Mouse (Mus musculus) spleen, postnatal 10 days (tissue): ENCODE results near the gene Dcun1d4.

Experiments
- DNase-seq, 2 experiments: peaks; one replicate each; pipeline ENCODE4 v3.0.0; 2021 to 2022; ENCODE audit warnings: low spot score in 2 of 2

Dcun1d4 gene

DNA sequence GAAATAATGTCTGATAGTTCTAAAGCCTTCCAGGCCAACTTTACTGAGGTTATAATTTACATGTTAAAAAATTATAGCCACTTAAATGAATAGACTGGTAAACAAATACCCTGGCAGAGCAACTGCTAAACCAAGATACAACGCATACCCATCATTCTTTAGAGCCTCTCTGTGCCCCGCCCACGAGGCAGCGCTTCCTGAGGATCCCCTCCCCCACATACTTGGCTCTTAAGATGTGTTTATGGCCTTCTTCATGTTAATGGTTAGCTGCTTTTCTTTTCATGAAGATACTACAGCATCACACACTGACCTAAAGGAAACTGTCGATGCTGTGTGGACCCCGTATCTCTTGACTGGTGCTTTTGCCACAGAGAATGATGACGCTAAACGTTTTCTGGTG lies 17.8 kb downstream of the Dcun1d4 start:
- DNase-seq = no peak

DNA sequence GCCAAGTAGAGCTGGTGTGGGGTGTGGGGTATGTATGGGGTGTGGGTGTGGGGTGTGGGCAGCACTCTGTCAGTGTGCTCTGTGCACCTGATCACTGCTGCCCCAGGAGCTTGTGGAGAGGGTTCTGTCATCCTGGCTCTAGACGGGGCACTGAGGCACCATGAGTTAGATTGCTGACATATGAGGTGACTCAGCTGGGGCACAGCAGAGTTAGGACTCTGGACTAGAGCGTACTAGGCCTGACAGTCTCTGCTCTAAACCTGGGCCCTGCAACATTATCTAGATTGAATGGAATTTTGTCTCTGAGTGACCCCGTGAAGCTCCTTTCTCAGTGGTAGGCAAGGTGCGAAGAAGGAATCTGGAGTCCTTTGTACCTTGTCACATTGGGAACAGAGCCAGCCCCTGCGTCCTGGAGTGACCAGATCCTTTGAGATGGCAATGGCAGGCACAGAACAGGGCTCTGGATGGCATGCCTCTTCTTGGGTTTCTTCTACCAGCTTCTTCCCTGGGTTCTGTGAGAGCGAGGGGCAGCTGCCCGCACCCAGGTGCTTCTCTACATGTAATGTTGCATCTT lies 20.2 kb downstream of the Dcun1d4 start:
- DNase-seq = no peak

DNA sequence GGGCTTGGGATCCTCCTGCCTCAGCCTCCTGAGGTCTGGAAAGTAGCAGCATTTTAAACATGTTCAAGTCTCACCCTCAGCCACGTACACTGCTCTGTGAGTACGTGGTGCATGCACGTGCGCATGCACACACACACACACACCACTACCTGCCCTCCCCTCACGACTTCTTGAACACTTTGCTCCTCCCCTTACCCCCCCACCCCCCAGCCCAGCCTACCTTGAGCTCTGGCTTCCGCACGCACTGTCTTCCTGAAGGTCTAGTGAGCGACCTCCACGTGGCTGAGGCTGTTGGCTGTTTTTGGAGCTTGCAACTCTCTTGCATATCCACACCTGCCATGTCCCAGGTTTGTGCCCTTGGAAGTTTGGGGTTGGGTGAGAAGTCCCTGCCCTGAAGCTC lies 21.6 kb downstream of the Dcun1d4 start:
- DNase-seq = no peak

DNA sequence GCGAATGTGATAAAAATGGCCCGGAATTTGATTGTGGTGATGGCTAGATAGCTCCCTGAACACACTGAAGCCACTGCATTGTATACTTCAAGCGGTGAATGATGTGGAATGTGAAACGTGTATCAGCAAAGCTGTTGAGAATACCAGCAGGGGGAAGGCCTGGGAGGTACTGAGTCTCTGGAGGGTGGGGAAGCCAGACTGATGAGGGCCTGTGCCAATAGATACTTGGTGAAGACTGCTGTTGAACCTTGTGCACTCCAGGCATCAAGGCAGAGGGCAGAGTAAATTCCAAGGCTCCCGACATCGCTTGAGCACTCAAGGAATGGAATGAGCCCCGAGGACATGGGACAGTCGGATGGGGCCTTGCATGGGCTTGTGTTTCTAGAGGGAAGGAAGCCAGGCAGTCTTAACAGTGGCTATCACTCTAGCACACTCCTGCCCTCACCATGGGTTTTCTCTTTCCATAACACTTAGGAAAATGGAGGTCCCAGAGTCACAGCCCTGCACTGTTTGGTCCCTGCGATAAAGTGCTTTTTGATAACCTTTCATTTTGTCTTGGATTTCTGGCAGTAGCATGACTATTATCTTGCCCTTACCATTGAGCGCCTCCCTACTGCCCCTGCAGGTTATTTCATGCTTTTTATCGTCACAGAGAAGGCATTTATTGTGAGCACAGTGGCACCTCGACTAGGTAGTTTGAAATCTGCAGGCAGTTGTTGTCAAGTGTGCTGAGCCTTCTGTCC lies 22.4 kb downstream of the Dcun1d4 start:
- no peak for DNase-seq

DNA sequence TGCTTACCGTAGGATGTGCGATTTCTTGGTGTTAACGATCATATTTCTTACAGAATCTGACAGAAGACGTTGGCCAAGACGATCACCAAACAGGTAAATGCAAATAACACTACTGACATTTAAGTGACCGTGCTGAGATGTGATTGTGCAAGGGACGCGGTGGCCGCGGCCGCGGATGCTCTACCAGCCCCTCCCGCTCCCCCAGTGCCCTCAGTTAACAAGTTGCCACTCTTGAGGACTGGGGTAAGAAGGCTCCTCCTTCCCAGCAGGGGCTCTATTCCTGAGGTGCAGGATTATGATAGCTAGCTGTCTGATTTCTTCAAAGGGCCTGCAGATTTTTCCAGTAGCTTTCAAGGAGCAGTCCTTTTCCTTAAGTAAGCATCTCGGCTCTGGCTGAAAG lies 30.3 kb downstream of the Dcun1d4 start:
- DNase-seq = no peak

DNA sequence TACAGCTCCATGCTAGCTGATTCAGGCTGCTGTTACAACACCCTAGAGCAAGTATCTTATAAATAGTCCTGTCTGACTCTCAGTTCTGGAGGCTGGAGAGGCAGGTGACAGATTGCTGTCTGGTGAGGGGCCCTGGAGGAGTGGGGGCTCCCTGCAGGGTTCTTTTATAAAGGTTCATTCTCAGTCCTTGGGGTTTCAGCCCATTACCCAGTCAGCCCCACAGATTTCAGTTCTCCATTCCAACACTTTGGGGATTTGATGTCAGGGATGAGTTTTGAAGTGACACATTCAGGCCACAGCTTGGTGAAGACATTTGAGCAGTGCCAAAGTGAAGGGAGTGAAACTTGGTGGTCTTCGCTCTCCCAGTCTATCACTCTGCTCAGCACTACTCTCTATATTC lies 31.4 kb downstream of the Dcun1d4 start:
- DNase-seq = no peak

DNA sequence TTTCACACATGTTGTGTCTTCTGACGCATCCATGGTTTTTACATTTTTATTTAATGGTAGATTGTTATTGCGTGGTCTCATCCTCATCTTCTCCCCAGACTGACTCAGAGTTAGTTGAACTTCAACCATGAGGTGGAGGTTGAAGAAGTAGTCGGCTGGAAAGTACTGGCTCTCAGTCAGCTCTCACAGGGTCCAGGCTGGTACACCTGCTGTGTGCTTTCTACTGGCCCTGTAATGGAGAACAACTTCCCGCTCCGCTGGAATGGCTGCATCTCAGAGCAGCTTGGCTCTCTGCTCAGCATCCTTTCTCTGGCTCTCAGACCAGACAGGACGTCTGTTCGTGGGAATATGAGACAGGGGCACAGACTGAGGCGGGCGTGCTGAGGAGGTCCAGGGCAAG lies 31.9 kb downstream of the Dcun1d4 start:
- DNase-seq = no peak

DNA sequence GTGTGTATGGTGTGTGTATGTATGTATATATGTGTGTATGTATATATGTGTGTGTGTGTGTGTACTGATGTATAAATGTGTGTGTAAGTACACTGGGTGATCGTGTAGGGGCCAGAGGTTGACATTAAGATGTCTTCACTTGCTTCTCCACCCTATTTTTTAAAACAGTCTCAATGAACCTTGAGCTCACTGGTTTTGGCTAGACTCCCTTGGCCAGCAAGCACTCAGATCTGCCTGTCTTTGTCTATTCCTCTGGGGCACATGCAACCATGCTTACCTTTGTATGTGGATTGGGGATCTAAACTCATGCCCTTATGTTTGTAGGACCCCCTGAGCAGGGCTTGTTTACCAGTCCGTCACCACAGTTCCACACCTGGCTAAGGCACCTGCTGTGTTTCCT lies 33.4 kb downstream of the Dcun1d4 start:
- no peak for DNase-seq

DNA sequence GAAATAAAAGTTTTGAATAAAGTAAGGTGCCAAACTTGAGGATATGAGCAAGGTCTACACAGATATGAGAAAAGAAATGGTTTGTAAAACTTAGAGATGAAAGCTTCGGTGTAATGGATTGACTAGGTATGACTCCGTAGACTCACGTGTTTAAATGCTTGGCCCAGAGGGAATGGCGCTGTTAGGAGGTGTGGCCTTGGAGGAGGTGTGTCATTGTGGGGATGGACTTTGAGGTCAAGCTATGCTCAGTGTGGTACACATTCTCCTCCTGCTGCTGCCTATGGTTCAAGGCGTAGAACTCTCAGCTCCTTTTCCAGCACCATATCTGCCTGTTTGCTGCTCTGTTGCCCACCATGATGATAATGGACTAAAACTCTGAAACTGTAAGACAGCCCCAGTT lies 36.5 kb downstream of the Dcun1d4 start:
- DNase-seq = no peak

DNA sequence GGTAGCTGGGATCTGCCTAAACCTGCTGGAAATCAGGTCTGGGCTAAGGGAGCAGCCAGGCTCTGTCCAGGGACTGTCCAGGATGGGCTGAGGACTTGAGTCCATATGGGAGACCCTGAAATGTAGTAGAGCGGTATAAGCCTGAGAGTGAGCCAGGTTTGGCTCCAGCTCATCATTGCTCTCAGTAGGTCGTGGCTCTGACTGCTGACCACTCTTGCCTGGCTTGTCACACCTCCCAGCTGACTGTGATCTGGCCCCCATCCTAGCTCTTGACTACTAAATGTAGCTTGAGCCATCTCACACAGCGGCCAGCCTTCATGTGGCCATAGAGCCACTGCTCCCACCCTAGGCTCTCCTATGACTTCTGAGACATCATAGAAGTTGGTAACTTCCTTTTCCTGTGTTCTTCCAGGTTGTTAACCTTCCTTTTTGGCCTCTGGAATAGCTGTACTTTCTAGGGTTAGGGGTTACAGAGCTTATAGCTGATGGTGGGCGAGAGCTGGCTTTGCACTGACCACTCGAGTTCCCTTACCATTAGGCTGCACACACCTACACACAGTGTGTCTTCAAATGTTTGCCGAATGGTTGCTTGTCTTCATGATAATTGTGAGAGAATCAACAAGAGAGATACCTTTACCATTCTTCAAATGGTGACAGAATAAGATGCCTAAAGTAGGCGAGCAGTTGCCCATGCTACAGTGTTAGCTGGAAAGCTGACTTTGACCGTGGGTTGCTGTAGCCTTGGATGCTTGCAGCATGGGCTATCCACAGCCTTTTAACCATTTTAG lies 37.8 kb downstream of the Dcun1d4 start:
- DNase-seq = no peak

DNA sequence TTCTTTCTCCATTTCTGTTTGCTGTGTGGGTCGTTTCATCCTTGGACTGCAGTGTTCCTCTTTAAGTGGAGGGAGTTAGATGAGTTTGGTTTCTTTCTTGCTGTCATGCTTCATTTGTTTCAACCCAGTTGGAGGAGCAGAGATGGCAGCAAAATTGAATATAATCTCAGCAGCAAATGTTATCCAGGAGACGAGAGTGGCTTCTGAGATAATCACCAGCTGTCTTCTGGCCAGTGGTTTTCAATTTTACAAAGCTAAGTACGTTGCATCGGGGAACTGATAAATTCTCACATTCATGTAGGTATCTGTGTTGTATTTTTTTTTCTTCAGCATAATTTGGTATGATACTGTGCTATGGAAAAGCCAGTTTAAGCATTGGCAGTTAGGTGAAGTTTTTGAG lies 40.0 kb downstream of the Dcun1d4 start:
- DNase-seq = no peak

DNA sequence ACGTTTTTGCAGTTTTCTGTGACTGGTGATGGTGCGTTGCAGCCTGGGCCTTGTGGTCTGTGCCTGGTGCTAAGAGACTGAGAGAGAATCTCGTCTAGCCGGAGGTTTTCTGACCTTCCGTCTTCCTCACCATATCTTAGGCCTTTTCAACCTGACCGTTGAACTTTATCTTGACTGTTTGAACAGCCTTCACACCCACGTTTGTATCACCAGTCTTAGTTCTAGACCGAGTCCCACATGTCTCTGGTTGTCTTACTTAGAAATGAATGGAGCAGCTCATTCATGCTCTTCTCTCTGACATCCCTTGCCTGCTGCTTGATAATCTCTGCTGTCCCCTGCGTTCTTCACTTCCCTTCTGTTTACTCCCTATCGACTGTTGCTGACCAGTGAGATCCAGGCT lies 42.4 kb downstream of the Dcun1d4 start:
- no peak for DNase-seq

DNA sequence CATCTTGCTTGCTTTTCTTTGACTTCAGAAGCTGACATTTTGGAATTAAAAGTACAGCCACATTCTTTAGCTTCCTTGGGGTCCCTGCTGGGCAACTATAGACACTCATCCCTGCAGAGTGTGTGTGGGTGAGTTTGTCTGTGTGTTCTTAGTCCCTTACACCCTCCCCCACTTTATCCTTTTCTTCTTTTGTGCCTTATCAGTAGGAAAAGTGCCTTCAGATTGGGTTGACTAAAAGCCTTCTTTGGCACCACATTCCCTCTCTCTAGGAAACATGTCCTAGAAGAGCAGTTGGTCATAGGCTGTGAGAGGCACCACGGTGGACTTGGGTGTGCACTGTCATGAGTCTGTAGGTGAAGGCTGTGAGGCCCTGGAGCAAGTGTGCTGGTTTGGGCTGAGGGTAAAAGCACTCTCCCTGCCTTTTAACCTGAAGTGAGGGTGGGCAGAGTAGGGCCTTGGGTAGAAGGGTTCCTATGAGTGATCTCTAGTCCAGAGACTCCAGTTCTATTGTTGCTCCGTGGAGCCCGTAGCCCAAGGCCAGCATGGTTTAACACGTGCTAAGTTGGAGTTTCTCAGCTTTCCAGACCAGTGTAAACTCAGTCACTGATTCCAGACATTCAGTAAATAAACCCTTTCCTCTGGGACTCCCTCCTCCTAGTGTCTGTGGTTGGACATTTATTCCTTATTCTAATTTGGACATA lies 43.6 kb downstream of the Dcun1d4 start:
- DNase-seq = no peak

DNA sequence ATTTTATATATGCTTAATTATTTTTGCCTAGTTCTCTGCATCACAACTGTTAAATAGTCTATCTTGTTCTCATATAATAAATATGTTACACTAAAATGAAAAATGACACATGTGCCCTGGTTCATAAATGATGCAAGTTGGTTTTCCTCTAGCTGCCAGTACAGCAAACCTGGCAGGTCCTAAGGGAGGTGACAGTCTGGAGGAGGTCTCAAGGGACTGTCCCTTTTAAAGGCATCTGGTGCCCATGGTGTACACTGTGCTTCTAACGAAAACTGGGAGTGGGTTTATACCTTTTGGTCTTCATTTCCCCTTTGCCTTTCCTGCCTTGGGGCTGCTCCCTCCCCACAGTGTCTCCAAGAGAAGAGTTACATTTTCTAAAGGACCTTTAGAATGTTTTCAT lies 51.4 kb downstream of the Dcun1d4 start:
- DNase-seq = no peak

DNA sequence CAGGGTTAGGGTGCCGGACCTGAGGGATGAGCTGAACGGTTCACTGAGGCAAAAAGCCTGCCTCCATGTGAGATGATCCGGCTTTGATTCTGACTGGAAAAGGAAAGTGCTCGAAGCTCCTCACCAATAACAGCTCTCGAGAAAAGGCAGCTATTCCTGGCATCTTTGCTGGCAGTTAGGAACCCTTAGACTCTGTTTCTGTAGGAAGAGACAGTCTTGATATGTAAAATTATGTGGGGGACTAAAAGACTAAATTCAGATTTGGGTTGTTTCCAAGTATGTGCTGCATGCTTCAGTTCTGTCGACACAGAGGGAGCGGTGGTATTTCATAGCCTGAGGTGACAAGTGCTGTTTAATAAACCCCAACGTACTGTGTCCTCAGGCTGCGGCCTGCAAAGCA lies 52.1 kb downstream of the Dcun1d4 start:
- DNase-seq = no peak

DNA sequence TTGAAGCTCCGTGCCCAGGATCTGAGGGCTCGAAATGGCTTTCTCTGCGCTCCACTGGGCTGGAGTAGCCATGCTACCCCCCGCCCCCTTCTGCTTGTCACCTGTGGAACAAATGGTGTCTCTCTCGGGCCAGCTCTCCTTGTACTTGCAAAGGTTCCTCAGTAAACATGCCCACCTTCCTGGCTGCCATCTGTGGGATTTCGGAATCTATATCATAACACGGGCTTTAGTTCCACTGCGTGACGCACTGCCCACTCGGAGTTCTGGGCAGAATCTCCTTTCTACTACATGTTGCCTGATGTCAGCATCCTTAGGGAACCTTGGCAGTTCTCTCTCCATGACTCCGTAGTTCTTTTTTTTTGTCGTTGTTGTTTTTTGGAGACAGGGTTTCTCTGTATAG lies 56.9 kb downstream of the Dcun1d4 start:
- no peak for DNase-seq

DNA sequence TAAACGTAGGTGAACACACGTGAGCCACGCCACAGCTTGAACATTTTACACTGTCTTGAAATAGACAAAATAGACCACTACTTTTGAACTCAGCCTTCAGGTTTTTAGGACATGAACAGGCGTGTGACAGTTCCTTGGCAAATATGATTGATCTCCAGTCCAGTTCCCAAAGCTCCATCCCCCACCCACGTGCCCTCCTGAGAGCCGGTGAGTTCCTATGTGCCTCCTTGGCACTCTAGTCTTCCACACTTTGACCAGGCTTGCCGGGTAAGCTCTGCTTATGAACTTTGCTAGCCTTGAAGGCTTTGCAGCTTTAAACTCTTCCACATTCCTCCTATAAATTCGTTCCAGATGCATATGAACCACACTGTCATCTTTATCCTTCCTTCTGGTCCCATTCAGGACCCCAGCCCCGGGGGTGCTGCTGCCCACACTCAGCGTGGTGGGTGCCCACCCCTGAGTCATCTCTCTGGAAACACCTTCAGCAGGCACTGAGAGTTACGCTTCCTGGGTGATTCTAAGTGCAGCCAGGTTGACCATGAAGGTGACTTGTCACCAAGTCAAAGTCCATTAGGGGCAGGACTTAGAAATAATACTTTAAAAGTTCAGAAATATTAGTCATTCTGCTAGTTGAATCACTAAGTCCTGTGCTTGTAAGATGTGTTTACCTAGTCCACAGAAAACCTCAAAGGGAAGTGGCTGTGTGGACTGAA lies 57.9 kb downstream of the Dcun1d4 start:
- DNase-seq = no peak

DNA sequence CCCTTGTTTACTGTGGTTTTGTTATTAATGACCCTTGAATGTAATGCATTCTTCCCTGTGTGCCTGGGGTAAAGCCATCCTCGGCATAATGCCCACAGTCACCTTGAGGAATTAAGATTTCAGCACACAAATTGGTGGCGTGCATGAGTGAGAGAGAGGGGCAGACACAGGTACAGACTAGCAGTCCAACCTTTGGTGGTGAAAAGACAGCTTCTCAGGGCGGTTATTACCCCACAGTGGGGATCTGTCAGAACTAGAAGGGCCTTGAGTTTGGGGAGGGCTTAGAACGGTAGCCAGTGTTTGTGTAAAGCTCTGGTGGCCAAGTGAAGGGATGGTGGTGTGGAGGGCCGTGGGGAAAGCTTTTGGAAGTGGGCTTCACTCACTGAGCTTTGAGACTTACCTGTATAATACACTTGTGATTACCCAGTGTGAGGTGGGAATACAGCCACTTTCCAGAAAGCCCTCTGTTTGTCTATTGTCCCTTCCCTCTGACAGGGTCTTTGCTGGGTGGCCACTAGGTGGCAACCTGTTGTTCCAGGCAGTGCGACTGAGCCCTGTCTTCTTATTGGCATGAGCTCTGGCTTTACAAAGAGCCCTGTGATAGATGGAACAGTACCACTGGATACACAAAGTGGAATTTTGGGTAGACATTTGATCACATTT lies 59.2 kb downstream of the Dcun1d4 start:
- peak in 1 of 2 experiments; percentile 37 for DNase-seq

DNA sequence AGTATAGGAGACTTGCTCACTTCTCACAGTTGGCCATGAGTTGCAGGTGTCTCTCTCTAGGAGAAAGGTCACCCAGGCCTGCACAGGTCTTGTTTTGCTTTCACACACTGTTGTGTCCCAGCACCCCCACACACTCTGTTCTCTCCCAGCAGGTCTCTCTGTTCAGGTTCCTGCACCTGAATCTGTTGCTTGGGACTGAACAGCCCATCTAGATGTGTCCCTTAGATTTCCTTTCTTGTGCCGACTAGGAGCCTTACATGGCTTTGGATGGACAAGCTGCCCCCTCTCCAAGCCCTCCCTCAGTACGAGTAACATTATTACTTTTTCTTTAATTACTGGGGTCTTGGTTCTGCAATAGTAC lies 59.7 kb downstream of the Dcun1d4 start:
- no peak for DNase-seq

DNA sequence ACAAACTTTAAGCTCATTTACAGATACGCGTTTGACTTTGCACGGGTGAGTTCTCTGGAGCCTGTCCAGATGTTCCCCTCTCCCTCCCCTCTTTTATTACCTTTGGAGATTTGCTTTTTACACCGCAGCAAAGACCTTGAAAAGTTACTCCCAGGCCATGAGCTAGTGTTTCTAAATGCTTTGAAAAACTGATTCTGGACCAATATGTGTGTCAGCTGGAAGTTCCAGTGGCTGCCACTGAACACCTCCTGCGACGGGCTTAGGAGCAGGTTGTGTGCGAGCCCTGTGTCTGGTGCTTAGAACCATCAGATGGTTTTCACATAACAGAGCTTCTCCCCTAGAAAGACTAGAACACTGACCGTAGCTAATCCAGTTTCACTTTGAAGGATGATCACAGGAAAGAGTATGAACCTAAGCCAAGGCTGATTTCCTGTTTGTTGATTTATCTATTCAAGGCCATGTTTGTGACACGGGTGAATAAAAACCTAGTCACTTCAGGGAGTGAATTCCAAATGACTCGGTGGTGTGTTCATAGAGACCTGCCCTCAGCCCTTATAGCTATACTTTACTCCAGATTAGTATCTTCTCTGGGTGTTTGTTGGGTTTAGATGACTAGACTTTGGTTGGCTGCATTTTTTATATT lies 63.4 kb downstream of the Dcun1d4 start:
- no peak for DNase-seq

DNA sequence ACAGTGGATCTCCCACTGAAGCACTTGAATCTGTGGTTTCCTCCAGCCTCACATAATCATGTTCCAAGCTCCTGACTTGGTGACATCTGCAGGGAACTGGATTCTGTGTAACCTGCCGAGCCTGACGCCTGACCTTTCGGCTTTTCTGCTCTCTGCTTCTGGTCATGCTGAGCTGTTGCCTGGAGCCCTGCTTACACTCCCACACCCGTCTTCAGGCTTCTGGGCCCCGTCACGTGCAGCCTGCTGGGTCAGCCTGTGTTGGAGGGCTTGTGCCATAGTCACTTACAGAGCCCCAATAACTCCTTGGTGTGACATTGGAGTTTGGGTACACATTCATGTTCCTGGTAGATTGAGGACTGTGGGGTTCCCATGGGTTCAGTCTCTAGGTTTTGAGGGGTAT lies 64.8 kb downstream of the Dcun1d4 start:
- no peak for DNase-seq
